Mouse (Mus musculus) hindbrain, embryonic 14.5 days (tissue): Measurements from ENCODE around the gene Gm21973. TPM values are rescaled to one million over a fixed set of nuclear protein-coding genes. Genes with fewer than 3 reads are reported as not detected.

Experiments
- ATAC-seq: fragments of 200-750 bp; cut with Nextera tagmentation; 2 replicates; pipeline ENCODE4 v1.8.0; 2017; ENCODE audit warnings: moderate number of reproducible peaks, mild to moderate bottlenecking, moderate TSS enrichment, moderate library complexity; ENCODE audit not compliant: low FRiP score
- DNase-seq: peaks from one replicate; pipeline ENCODE4 v3.0.0-alpha.2; 2015; ENCODE audit warnings: low spot score
- H3K27ac ChIP-seq: fragments of 300-500 bp; sonication (generic); 2 replicates; pipeline ENCODE4 v1.5.1; 2014; ENCODE audit warnings: mild to moderate bottlenecking, moderate library complexity
- H3K27me3 ChIP-seq: fragments of 300-500 bp; sonication (generic); 2 replicates; pipeline ENCODE4 v1.6.1; 2014; ENCODE audit warnings: mild to moderate bottlenecking, low read length, mixed read lengths; ENCODE audit not compliant: control insufficient read depth, insufficient read depth
- H3K36me3 ChIP-seq: fragments of 300-500 bp; sonication (generic); replicated peaks from 2 replicates; pipeline ENCODE4 v1.6.1; 2014; ENCODE audit not compliant: control insufficient read depth, insufficient read depth
- H3K4me1 ChIP-seq: fragments of 300-500 bp; sonication (generic); replicated peaks from 2 replicates; pipeline ENCODE4 v1.6.1; 2014; ENCODE audit warnings: antibody characterized with exemption, low read length, mixed read lengths; ENCODE audit not compliant: control insufficient read depth, insufficient read depth
- H3K4me2 ChIP-seq: fragments of 300-500 bp; sonication (generic); replicated peaks from 2 replicates; pipeline ENCODE4 v1.6.1; 2014; ENCODE audit warnings: mild to moderate bottlenecking, moderate library complexity
- H3K4me3 ChIP-seq: fragments of 300-500 bp; sonication (generic); replicated peaks from 2 replicates; pipeline ENCODE4 v1.5.1; 2014; ENCODE audit warnings: mild to moderate bottlenecking, low read length
- H3K9ac ChIP-seq: fragments of 300-500 bp; sonication (generic); 2 replicates; pipeline ENCODE4 v1.6.1; 2014
- H3K9me3 ChIP-seq: fragments of 300-500 bp; sonication (generic); 2 replicates; pipeline ENCODE4 v1.6.1; 2016; ENCODE audit warnings: low read length; ENCODE audit not compliant: control insufficient read depth
- WGBS: fragments of 180-500 bp; shearing (Covaris S2); extraction: QIAGEN DNeasy Blood & Tissue Kit; methylation state at CpG from one replicate; pipeline ENCODE4 v1.1.7; 2014; 5-methylcytosine and 5-hydroxymethylcytosine counted together
- polyA plus RNA-seq: library from polyadenylated mRNA; unstranded; fragments of >200 nt; fragmentation: Nextera tagmentation; extraction: Ambion mirVana; gene quantifications from 2 replicates; pipeline ENCODE4 v1.2.1, GENCODE M21; 2014

The Gm21973 gene
- polyA plus RNA-seq, 1 experiment from 2014 or later = not detected

DNA sequence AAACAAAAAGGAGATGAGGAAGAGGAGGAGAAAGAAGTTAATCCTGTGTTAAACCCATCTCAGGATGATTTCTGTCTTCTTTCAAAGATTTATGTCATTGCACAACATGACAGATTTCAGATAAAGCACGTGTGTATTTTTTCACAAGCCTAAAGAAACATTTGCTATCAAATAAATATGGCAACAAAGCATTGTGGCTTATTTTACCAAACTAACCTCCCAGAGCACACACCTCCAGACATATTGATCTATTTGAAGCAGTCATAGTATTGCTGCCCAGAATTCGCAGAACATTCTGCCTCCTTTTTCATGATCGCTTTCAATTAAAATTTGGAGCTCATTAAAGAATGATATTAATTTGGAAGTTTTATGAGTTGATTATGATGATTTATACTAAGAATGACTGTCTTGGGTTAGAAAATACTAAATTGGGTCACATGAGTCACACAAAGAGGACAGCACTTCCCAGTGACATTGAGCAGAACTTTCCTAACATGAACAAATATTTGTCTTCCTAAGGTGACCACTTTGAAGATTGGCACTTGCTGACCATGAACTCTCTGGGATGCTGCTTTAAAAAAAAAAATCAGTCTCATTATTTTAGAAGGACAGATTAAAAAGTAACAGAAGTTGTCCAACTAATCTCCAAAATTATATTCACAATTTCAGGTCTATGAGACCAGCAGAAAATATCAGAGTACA lies 54.7 kb downstream of the Gm21973 start:
- H3K27me3 ChIP-seq = no peaks in the 10 kb centered on the region
- no peak overlapping the region for H3K9ac ChIP-seq
- no peaks in the 10 kb centered on the region for H3K4me1 ChIP-seq
- 96% methylated on average over 3 of the region's 3 CpGs for WGBS
- no peaks in the 10 kb centered on the region for H3K36me3 ChIP-seq
- no peak overlapping the region for H3K4me3 ChIP-seq
- H3K27ac ChIP-seq = no peak overlapping the region
- no peak overlapping the region for H3K4me2 ChIP-seq
- no peaks in the 10 kb centered on the region for H3K9me3 ChIP-seq
- ATAC-seq (no peak), DNase-seq (no peak)

DNA sequence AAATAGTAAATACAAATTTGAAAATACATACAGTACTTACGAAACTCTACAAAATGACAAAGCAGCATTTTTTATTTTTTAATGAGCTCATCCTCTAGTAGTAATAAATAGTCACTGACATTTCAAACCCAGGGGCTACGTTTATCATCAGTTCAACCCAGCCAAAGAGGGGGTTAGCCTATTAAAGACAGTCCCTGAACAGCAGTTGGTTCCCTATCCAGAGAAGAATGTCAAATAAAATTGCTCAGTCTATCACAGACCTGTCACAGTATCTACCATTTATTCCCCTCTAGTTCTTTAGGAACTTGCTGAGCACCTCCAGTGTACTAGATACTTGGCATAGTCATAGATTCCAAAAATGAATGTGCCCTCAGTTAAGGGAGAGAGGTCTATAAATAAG lies 62.1 kb downstream of the Gm21973 start:
- WGBS = 85% methylated on average over 2 of the region's 2 CpGs
- no peak overlapping the region for H3K9ac ChIP-seq
- ATAC-seq (no peak), DNase-seq (no peak)
- no peak overlapping the region for H3K27ac ChIP-seq
- no peak overlapping the region for H3K4me2 ChIP-seq
- no peaks in the 10 kb centered on the region for H3K27me3 ChIP-seq
- no peak overlapping the region for H3K4me3 ChIP-seq
- no peaks in the 10 kb centered on the region for H3K36me3 ChIP-seq
- no peaks in the 10 kb centered on the region for H3K4me1 ChIP-seq
- no peaks in the 10 kb centered on the region for H3K9me3 ChIP-seq

DNA sequence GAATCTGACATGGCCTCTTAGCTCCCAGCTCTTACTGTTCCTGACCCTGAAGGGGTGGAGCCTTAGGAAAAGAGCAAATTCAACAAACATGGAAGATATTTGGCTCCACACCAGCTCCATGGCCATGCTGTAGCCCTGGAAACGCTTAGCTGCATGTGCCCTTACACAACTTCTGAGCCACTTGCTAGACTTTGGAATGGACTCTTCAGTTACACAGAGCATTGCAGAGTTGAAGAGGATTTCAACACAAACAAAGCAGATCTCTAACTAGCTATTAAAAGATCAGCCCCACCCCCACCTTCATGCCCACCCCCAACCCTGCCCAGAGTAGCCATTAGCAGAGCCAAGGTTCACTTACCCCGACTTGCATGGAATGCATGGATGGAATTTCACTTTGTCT lies 74.6 kb downstream of the Gm21973 start:
- no peak for DNase-seq
- Histone ChIP-seq H3K27me3 (no peaks in the 10 kb centered on the region), H3K4me3 (no peak overlapping the region)

DNA sequence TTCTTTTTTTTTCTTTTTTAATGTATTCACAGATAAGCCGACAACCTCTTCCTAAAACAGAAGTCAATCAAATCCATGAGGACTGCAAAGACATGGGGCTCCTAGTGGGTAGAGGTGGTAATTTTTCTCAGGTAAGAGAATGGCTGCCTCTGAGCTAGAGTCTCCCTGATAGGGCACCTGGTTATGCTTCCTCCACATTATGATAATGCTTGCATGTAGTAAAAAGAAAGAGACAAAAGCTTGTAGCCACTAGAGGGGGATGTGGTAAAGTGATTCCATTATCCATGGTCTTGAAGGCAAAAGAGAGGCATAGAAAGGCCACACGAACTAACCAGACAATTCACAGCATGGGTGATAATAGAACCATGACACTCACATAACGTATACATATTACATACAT lies 75.2 kb downstream of the Gm21973 start:
- H3K4me3 ChIP-seq = no peak overlapping the region
- H3K36me3 ChIP-seq = no peaks in the 10 kb centered on the region
- ATAC-seq (0 out of 2 replicates have a peak, but pooled peaks have one; percentile 53), DNase-seq (peak; percentile 53)
- no peaks in the 10 kb centered on the region for H3K4me1 ChIP-seq
- H3K27ac ChIP-seq = no peak overlapping the region
- peaks cover 6% of the 10 kb centered on the region; the same call in 1 of the 2 replicates for H3K9me3 ChIP-seq
- no peaks in the 10 kb centered on the region for H3K27me3 ChIP-seq
- H3K4me2 ChIP-seq = no peak overlapping the region
- H3K9ac ChIP-seq = no peak overlapping the region
- 38% methylated on average over 3 of the region's 3 CpGs for WGBS

More for the DNA sequence above, 74.6 kb downstream of the Gm21973 start:
- Histone ChIP-seq H3K4me2 (no peak overlapping the region), H3K36me3 (no peaks in the 10 kb centered on the region), H3K27ac (no peak overlapping the region), H3K9me3 (peaks cover 6% of the 10 kb centered on the region; the same call in 1 of the 2 replicates), H3K9ac (no peak overlapping the region), H3K4me1 (no peaks in the 10 kb centered on the region)
- ATAC-seq = no peak
- WGBS = 72% methylated on average over 2 of the region's 2 CpGs

- H3K9me3 ChIP-seq = no peaks in the 10 kb centered on the region
- H3K9ac ChIP-seq = no peak overlapping the region
- 88% methylated on average over 3 of the region's 3 CpGs for WGBS
- ATAC-seq = no peak
- no peaks in the 10 kb centered on the region for H3K27me3 ChIP-seq
- no peak for DNase-seq
- no peaks in the 10 kb centered on the region for H3K36me3 ChIP-seq
- no peaks in the 10 kb centered on the region for H3K4me1 ChIP-seq
- H3K4me3 ChIP-seq = no peak overlapping the region
- H3K4me2 ChIP-seq = no peak overlapping the region
- no peak overlapping the region for H3K27ac ChIP-seq
Measured at GRCm38 (mm10) chr15:10409842-10410241, 84.7 kb downstream of the Gm21973 start.

GRCm38 (mm10) chr15:10410881-10411280 lies 85.7 kb downstream of the Gm21973 start:
- Histone ChIP-seq H3K9me3 (no peaks in the 10 kb centered on the region), H3K27me3 (no peaks in the 10 kb centered on the region), H3K36me3 (no peaks in the 10 kb centered on the region), H3K4me1 (no peaks in the 10 kb centered on the region), H3K9ac (no peak overlapping the region), H3K4me3 (no peak overlapping the region), H3K27ac (no peak overlapping the region), H3K4me2 (no peak overlapping the region)
- DNase-seq (no peak), ATAC-seq (no peak)
- WGBS = 87% methylated on average over 2 of the region's 2 CpGs

GRCm38 (mm10) chr15:10413656-10414055 lies 88.5 kb downstream of the Gm21973 start:
- no peak overlapping the region for H3K4me3 ChIP-seq
- no peak for ATAC-seq
- H3K27ac ChIP-seq = no peak overlapping the region
- no peak for DNase-seq
- H3K27me3 ChIP-seq = no peaks in the 10 kb centered on the region
- H3K4me1 ChIP-seq = no peaks in the 10 kb centered on the region
- H3K9me3 ChIP-seq = no peaks in the 10 kb centered on the region
- no peak overlapping the region for H3K4me2 ChIP-seq
- 93% methylated on average over 6 of the region's 6 CpGs for WGBS
- H3K36me3 ChIP-seq = no peaks in the 10 kb centered on the region
- H3K9ac ChIP-seq = no peak overlapping the region

DNA sequence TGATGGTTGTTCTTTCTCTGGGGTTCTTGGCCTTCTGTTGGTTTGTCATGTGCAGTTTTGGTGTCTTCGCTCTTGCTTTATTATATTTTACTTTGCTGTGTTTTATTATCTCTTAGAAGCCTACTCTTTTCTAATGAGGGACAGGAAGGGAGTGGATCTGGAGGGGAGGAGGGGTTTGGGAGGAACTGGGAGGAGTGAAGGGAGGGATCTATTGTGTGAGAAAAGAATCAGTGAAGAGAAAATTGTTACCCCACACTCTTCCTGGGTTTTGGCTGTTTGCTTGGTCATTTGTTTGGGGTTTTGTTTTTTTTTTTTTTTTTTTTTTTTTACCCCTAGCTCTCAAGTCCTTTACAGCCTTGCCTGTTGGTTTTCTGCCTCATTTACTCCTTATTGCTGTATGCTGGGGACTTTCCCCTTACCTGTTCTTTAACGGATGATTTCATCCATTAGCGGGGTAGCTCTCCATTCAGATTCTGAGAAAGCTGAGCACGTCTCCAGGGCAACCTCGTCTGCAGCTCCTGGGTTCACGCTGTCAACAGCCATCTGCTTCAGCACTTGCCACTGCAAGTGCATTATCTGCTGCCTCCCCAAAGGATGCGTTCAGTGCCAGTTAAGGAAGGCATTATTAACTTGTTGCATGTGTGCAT lies 96.1 kb downstream of the Gm21973 start:
- no peak overlapping the region for H3K4me2 ChIP-seq
- H3K9ac ChIP-seq = no peak overlapping the region
- H3K4me1 ChIP-seq = peaks cover 7% of the 10 kb centered on the region
- H3K27ac ChIP-seq = no peak overlapping the region
- H3K9me3 ChIP-seq = no peaks in the 10 kb centered on the region
- peak; percentile 48 for DNase-seq
- H3K36me3 ChIP-seq = no peaks in the 10 kb centered on the region
- no peaks in the 10 kb centered on the region for H3K27me3 ChIP-seq
- ATAC-seq = peak; percentile 86
- 12% methylated on average over 7 of the region's 7 CpGs for WGBS
- H3K4me3 ChIP-seq = no peak overlapping the region

DNA sequence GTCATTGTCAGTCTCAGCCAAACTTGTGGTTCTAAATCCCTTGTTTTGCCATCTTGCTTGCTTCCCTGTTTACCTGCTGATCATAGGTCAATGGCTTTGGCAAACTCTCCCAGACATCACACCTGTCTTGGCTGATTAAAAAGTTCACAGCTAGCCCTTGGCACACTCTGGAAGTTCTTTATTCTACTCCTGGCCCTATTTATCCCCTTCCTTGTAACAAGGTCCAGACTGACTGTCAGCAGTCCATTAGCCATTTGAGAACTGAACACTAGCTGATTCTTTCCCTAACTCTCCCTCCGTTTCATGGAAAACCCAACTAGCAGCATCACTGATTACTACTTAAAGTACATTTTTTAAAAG lies 96.6 kb downstream of the Gm21973 start:
- Histone ChIP-seq H3K27me3 (no peaks in the 10 kb centered on the region), H3K9ac (no peak overlapping the region), H3K36me3 (no peaks in the 10 kb centered on the region), H3K4me2 (no peak overlapping the region), H3K4me3 (no peak overlapping the region), H3K9me3 (no peaks in the 10 kb centered on the region), H3K27ac (no peak overlapping the region), H3K4me1 (peaks cover 7% of the 10 kb centered on the region)
- WGBS = 17% methylated on average over 1 of the region's 1 CpGs
- ATAC-seq = no peak; the same call in 1 of the 2 replicates
- DNase-seq = no peak
